Mouse (Mus musculus) heart, embryonic 11.5 days (tissue): ENCODE measurements at regions not wholly inside any gene's neighbourhood (a gene's known extent, or its start where the extent isn't known, plus 50 kb on each side); places are given as distances from the start of the nearest gene placed in this dataset.

Experiments used
- ATAC-seq: fragments of 200-750 bp; cut with Nextera tagmentation; replicated peaks from 2 replicates; pipeline ENCODE4 v1.8.0; 2017; ENCODE audit warnings: moderate library complexity; ENCODE audit not compliant: insufficient number of reproducible peaks, low FRiP score, low TSS enrichment
- H3K27ac ChIP-seq: fragments of 300-500 bp; sonication (generic); 2 replicates; pipeline ENCODE4 v1.5.1; 2014; ENCODE audit warnings: mild to moderate bottlenecking, low read depth, low read length
- H3K27me3 ChIP-seq: fragments of 300-500 bp; sonication (generic); 2 replicates; pipeline ENCODE4 v1.6.1; 2014; ENCODE audit warnings: mild to moderate bottlenecking, low read length, mixed read lengths; ENCODE audit not compliant: control insufficient read depth, insufficient read depth
- H3K36me3 ChIP-seq: fragments of 300-500 bp; sonication (generic); 2 replicates; pipeline ENCODE4 v1.6.1; 2014; ENCODE audit warnings: mild to moderate bottlenecking, low read length, moderate library complexity, mixed read lengths; ENCODE audit not compliant: control insufficient read depth, insufficient read depth
- H3K4me1 ChIP-seq: fragments of 300-500 bp; sonication (generic); 2 replicates; pipeline ENCODE4 v1.6.1; 2014; ENCODE audit warnings: low read length; ENCODE audit not compliant: control insufficient read depth, insufficient read depth
- H3K4me2 ChIP-seq: fragments of 300-500 bp; sonication (generic); 2 replicates; pipeline ENCODE4 v1.6.1; 2014; ENCODE audit warnings: mild to moderate bottlenecking, moderate library complexity
- H3K4me3 ChIP-seq: fragments of 300-500 bp; sonication (generic); 2 replicates; pipeline ENCODE4 v1.5.1; 2014; ENCODE audit warnings: low read depth, low read length
- H3K9ac ChIP-seq: fragments of 300-500 bp; sonication (generic); 2 replicates; pipeline ENCODE4 v1.6.1; 2014; ENCODE audit warnings: mild to moderate bottlenecking, low read depth, low read length, moderate library complexity
- H3K9me3 ChIP-seq: fragments of 300-500 bp; sonication (generic); replicated peaks from 2 replicates; pipeline ENCODE4 v1.6.1; 2016; ENCODE audit warnings: low read length; ENCODE audit not compliant: control insufficient read depth
- WGBS: fragments of 180-500 bp; shearing (Covaris S2); extraction: QIAGEN DNeasy Blood & Tissue Kit; methylation state at CpG from one replicate; pipeline ENCODE4 v1.1.7; 2014; ENCODE audit not compliant: insufficient replicate concordance; 5-methylcytosine and 5-hydroxymethylcytosine counted together

GRCm38 (mm10) chr1:88825215-88825614 lies 123.2 kb upstream of the Arl4c start:
- Histone ChIP-seq H3K9ac (no peak overlapping the region), H3K4me3 (no peak overlapping the region), H3K4me1 (no peaks in the 10 kb centered on the region), H3K9me3 (no peaks in the 10 kb centered on the region), H3K27me3 (no peaks in the 10 kb centered on the region), H3K4me2 (no peak overlapping the region), H3K36me3 (no peaks in the 10 kb centered on the region), H3K27ac (no peak overlapping the region)
- ATAC-seq = no peak
- WGBS = 74% methylated on average over 4 of the region's 4 CpGs

GRCm38 (mm10) chr1:88838661-88839274 lies 136.7 kb upstream of the Arl4c start:
- no peak overlapping the region for H3K27ac ChIP-seq
- no peaks in the 10 kb centered on the region for H3K36me3 ChIP-seq
- H3K27me3 ChIP-seq = no peaks in the 10 kb centered on the region
- H3K9ac ChIP-seq = no peak overlapping the region
- ATAC-seq = no peak
- no peak overlapping the region for H3K4me2 ChIP-seq
- 56% methylated on average over 11 of the region's 11 CpGs for WGBS
- no peak overlapping the region for H3K4me3 ChIP-seq
- H3K9me3 ChIP-seq = no peaks in the 10 kb centered on the region
- H3K4me1 ChIP-seq = no peaks in the 10 kb centered on the region

DNA sequence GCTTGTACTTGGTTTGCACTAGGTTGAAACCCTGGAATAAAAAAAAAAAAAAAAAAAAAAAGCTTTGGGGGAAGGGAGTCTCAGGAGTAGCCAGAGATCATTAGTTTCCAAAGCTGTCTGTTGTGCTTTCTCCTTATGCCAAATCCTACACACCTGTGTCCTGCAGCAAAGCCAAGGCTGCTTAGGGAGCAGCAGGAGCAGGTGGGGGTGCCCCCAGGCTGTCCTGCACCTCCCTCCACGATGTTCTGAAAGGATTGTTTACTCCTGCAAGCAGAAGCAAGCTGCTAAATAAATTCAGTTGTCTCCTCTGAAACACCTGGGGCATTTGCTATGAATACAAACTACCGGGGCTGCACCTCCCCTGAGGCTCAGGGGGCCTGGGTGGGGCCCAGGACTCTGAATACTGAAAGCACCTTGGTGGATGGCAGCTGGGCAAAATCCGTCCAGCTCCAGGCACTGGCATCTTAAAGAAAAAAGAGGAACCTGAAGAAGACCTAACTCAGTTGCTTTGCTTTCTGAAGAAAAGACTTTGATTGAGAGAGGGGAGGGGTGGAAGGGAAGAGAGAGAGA lies 137.5 kb upstream of the Arl4c start:
- 34% methylated on average over 3 of the region's 3 CpGs for WGBS
- Histone ChIP-seq H3K27ac (no peak overlapping the region), H3K4me1 (no peaks in the 10 kb centered on the region), H3K9me3 (no peaks in the 10 kb centered on the region), H3K36me3 (no peaks in the 10 kb centered on the region), H3K9ac (no peak overlapping the region), H3K27me3 (no peaks in the 10 kb centered on the region), H3K4me3 (no peak overlapping the region), H3K4me2 (no peak overlapping the region)
- no peak for ATAC-seq

- H3K36me3 ChIP-seq = no peaks in the 10 kb centered on the region
- no peak for ATAC-seq
- no peaks in the 10 kb centered on the region for H3K9me3 ChIP-seq
- no peak overlapping the region for H3K9ac ChIP-seq
- H3K4me2 ChIP-seq = no peak overlapping the region
- no peaks in the 10 kb centered on the region for H3K27me3 ChIP-seq
- 55% methylated on average over 9 of the region's 9 CpGs for WGBS
- H3K4me3 ChIP-seq = no peak overlapping the region
- no peak overlapping the region for H3K27ac ChIP-seq
- no peaks in the 10 kb centered on the region for H3K4me1 ChIP-seq
Measured at GRCm38 (mm10) chr1:88839977-88840628, 138.1 kb upstream of the Arl4c start.

DNA sequence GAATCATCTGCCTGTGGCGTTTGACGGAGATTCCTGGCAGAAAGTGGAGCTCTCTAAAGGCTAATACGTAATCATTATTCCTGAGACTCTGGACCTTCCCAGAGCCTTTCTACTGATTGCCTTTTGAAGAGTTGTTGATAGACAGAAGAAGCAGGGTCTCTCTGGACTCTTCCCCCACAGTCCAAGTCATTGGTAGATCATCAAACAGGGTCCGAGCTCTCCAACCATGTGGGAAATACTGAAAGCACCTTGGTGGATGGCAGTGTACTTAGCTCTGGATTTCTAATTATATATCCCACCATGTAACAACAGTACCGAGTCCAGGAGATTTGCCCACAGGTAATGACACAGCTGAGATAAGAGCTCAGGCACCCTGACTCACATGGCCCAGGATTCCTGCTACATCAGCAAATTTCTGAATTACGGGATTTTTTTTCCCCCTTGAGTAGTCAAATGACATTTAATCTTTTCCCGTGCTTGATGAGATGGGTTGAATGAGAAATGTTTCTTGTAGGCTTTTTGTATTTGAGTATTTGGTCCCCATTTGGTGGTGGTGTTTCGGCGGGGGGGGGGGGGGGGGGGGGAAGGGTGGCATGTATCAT lies 139.1 kb upstream of the Arl4c start:
- no peak for ATAC-seq
- Histone ChIP-seq H3K9ac (no peak overlapping the region), H3K27me3 (no peaks in the 10 kb centered on the region), H3K36me3 (no peaks in the 10 kb centered on the region), H3K9me3 (no peaks in the 10 kb centered on the region), H3K4me1 (no peaks in the 10 kb centered on the region), H3K4me2 (no peak overlapping the region), H3K27ac (no peak overlapping the region), H3K4me3 (no peak overlapping the region)
- WGBS = 77% methylated on average over 8 of the region's 9 CpGs

- Histone ChIP-seq H3K27ac (no peak overlapping the region), H3K9me3 (no peaks in the 10 kb centered on the region), H3K4me2 (no peak overlapping the region), H3K36me3 (no peaks in the 10 kb centered on the region), H3K9ac (no peak overlapping the region), H3K4me1 (no peaks in the 10 kb centered on the region), H3K27me3 (no peaks in the 10 kb centered on the region), H3K4me3 (no peak overlapping the region)
- 72% methylated on average over 16 of the region's 16 CpGs for WGBS
- ATAC-seq = no peak
Measured at GRCm38 (mm10) chr1:88847333-88848091, 145.5 kb upstream of the Arl4c start.

DNA sequence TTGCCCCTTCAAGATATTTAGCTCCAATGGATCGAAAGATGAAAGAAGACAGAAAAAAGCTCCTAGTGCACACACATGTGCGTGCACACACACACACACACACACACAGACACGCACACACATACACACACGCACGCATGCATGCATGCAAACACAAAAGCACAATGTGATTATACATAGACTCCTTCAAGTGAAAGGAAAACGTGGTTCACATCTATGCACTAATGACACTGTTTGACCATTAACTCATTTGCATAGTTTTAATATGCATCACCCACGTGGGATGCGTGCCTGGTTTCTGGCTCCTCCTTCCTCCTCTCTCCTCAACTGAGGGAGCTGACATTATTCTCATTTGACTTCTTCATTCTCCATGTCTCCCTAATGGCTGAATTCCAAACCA lies 146.2 kb upstream of the Arl4c start:
- Histone ChIP-seq H3K9me3 (no peaks in the 10 kb centered on the region), H3K4me1 (no peaks in the 10 kb centered on the region), H3K27ac (no peak overlapping the region), H3K4me2 (no peak overlapping the region), H3K36me3 (no peaks in the 10 kb centered on the region), H3K27me3 (no peaks in the 10 kb centered on the region), H3K4me3 (no peak overlapping the region), H3K9ac (no peak overlapping the region)
- whole genome bisulfite sequencing = 76% methylated on average over 8 of the region's 8 CpGs
- no peak for ATAC-seq

GRCm38 (mm10) chr1:88849421-88849820 lies 147.4 kb upstream of the Arl4c start:
- Histone ChIP-seq H3K27ac (no peak overlapping the region), H3K4me2 (no peak overlapping the region), H3K4me1 (no peaks in the 10 kb centered on the region), H3K4me3 (no peak overlapping the region), H3K27me3 (no peaks in the 10 kb centered on the region), H3K9me3 (no peaks in the 10 kb centered on the region), H3K9ac (no peak overlapping the region), H3K36me3 (no peaks in the 10 kb centered on the region)
- WGBS = 81% methylated on average over 5 of the region's 5 CpGs
- no peak for ATAC-seq
